ENCODE assay signal across 12 mouse cellular contexts in the genomic region with DNA sequence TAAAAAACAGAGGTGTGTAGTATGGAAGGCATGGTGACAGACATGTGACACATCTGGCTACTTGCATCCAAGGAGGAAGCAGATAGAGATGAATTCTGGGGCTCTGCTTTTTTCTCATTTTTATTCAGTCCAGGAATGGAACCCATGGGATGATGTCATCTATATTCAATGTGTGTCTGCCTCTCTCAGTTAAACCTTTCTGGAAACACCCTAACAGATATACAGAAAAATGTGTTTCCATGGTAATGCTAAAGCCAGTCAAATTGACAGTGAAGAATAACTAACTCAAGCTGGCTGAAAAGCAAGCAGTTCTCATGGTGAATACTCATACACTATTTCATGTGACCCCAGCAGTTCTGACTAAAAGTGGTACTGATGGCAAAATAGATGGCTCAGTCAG.
"Had no signal": no experiment of that assay in that cellular context is flagged by ENCODE, and none has a peak within 500 bp of the region (broad histone marks: within the 10 kb centered on the region; RNA-seq: fewer than 3 reads in every experiment).

No protein-coding gene starts in this region.

- DNase-seq: kidney, adult 9 months; kidney, postnatal 36 days; layer of hippocampus, adult 9-11 months; layer of hippocampus, postnatal 36 days; lung, adult 18-20 months; thymus, postnatal 4 days had no signal

- H3K27ac ChIP-seq: kidney, postnatal 0 days; limb, embryonic 12.5 days; liver, embryonic 14.5 days; neural tube, embryonic 12.5 days; stomach, postnatal 0 days had no signal

- H3K9me3 ChIP-seq: limb, embryonic 12.5 days; neural tube, embryonic 12.5 days had no signal

- H3K36me3 ChIP-seq: limb, embryonic 12.5 days; neural tube, embryonic 12.5 days had no signal

- H3K9ac ChIP-seq: limb, embryonic 12.5 days; liver, embryonic 14.5 days; neural tube, embryonic 12.5 days had no signal

- H3K4me3 ChIP-seq: limb, embryonic 12.5 days; myocyte; neural tube, embryonic 12.5 days had no signal

- H3K4me1 ChIP-seq: limb, embryonic 12.5 days; neural tube, embryonic 12.5 days had no signal

- H3K4me2 ChIP-seq: limb, embryonic 12.5 days; neural tube, embryonic 12.5 days had no signal

- H3K27me3 ChIP-seq: limb, embryonic 12.5 days; neural tube, embryonic 12.5 days had no signal
